Comparison of ENCODE assay signal across 9 mouse cellular contexts in genomic region chr8:107002532-107002931, GRCm38 (mm10). TPM values are rescaled to one million over a fixed set of nuclear protein-coding genes. Genes with fewer than 3 reads are reported as not detected.
A peak's percentile ranks its signal among the peaks of the same experiment; 100 is the strongest.
DNase-seq lines count a peak whose midpoint lies in the region; ATAC-seq and TF ChIP-seq lines count a peak whose summit lies in the region.
"Had no signal": no experiment of that assay in that cellular context is flagged by ENCODE, and none has a peak within 500 bp of the region (broad histone marks: within the 10 kb centered on the region; RNA-seq: fewer than 3 reads in every experiment).

No protein-coding gene starts in this region.

- no peak overlapping the region for H3K4me3 ChIP-seq in E14TG2a.4 (replicated peaks; ENCODE audit: low read length)
- H3K4me3 ChIP-seq in forebrain, embryonic 11.5 days (ENCODE audit: low read depth, low read length) = no peak overlapping the region
- H3K4me3 ChIP-seq in layer of hippocampus, adult 2 months = no peak overlapping the region
- no peak overlapping the region for H3K4me3 ChIP-seq in neural tube, embryonic 15.5 days (replicated peaks)
- no peak overlapping the region for H3K4me3 ChIP-seq in testis, adult 2 months (ENCODE audit: control insufficient read depth, low read depth, low read length)
- H3K4me3 ChIP-seq: heart, embryonic 15.5 days had no signal

- peaks cover 18% of the 10 kb centered on the region for H3K4me1 ChIP-seq in E14TG2a.4 (replicated peaks; ENCODE audit: low read depth, low read length)
- no peaks in the 10 kb centered on the region for H3K4me1 ChIP-seq in forebrain, embryonic 11.5 days (replicated peaks; ENCODE audit: control insufficient read depth, insufficient read depth, low read length)
- no peaks in the 10 kb centered on the region for H3K4me1 ChIP-seq in neural tube, embryonic 15.5 days
- H3K4me1 ChIP-seq in testis, adult 2 months (ENCODE audit: control insufficient read depth, insufficient read depth, low read length) = no peaks in the 10 kb centered on the region

- no peaks in the 10 kb centered on the region for H3K9me3 ChIP-seq in E14TG2a.4 (ENCODE audit: low read length)
- H3K9me3 ChIP-seq in forebrain, embryonic 11.5 days (ENCODE audit: control insufficient read depth, low read length) = no peaks in the 10 kb centered on the region
- no peaks in the 10 kb centered on the region for H3K9me3 ChIP-seq in neural tube, embryonic 15.5 days (replicated peaks)
- H3K9me3 ChIP-seq: heart, embryonic 15.5 days had no signal

- ATAC-seq in forebrain, embryonic 11.5 days (replicated peaks; ENCODE audit: low FRiP score) = no peak; the same call in 1 of the 2 replicates
- peak; percentile 65; the same call in 1 of the 2 replicates for ATAC-seq in neural tube, embryonic 15.5 days (ENCODE audit: low FRiP score)

- WGBS in forebrain, embryonic 11.5 days = 50% methylated on average over 5 of the region's 5 CpGs
- WGBS in neural tube, embryonic 15.5 days = 45% methylated on average over 5 of the region's 5 CpGs

- peak; percentile 69 for DNase-seq in brain, embryonic 18.5 days (ENCODE audit: low read depth, low spot score)
- peak; percentile 90 for DNase-seq in forebrain, embryonic 11.5 days (ENCODE audit: low spot score)
- DNase-seq in heart, postnatal 36 days = peak; percentile 87 to 91
- peak; percentile 87 to 94 for DNase-seq in layer of hippocampus, adult 2 months (ENCODE audit: low spot score in 2 of 2)
- DNase-seq in lung, adult 18-20 months = peak; percentile 85 to 92

- intact Hi-C loops in heart, postnatal 36 days (cut with DNase I) = loop anchor here (1.0 to 10.0 kb wide), 5 partner anchors 75 to 588 kb away; partner anchors contain the start of gene Zfp90

- peaks cover 93% of the 10 kb centered on the region for H3K36me3 ChIP-seq in E14TG2a.4 (ENCODE audit: insufficient read depth, low read length)
- no peaks in the 10 kb centered on the region for H3K36me3 ChIP-seq in forebrain, embryonic 11.5 days (ENCODE audit: control insufficient read depth, insufficient read depth, low read length)
- no peaks in the 10 kb centered on the region; the same call in 1 of the 2 replicates for H3K36me3 ChIP-seq in neural tube, embryonic 15.5 days
- peaks cover 3% of the 10 kb centered on the region for H3K36me3 ChIP-seq in testis, adult 2 months (ENCODE audit: control insufficient read depth, insufficient read depth, low read length)
- H3K36me3 ChIP-seq: heart, embryonic 15.5 days had no signal

- H3K27ac ChIP-seq in forebrain, embryonic 11.5 days (ENCODE audit: low read depth, low read length) = no peak overlapping the region
- peak overlapping the region; percentile 56; the same call in 1 of the 2 replicates for H3K27ac ChIP-seq in layer of hippocampus, adult 2 months
- H3K27ac ChIP-seq in neural tube, embryonic 15.5 days (replicated peaks) = no peak overlapping the region
- no peak overlapping the region for H3K27ac ChIP-seq in testis, adult 2 months (ENCODE audit: control insufficient read depth, insufficient read depth, low read depth, low read length)
- H3K27ac ChIP-seq: heart, embryonic 15.5 days had no signal

- no peak for TF ChIP-seq POLR2A in testis, adult 2 months (IDR thresholded peaks at IDR 0.05; ENCODE audit: control insufficient read depth, low read depth, low read length)

- no peaks in the 10 kb centered on the region for H3K27me3 ChIP-seq in E14TG2a.4 (ENCODE audit: insufficient read depth, low read length)
- H3K27me3 ChIP-seq in forebrain, embryonic 11.5 days (ENCODE audit: control insufficient read depth, insufficient read depth, low read length) = no peaks in the 10 kb centered on the region
- H3K27me3 ChIP-seq in neural tube, embryonic 15.5 days (replicated peaks) = no peaks in the 10 kb centered on the region
- no peaks in the 10 kb centered on the region for H3K27me3 ChIP-seq in testis, adult 2 months (ENCODE audit: control insufficient read depth, insufficient read depth, low read length)
- H3K27me3 ChIP-seq: heart, embryonic 15.5 days had no signal

- TF ChIP-seq CTCF in E14TG2a.4 (conservative IDR thresholded peaks at IDR 0.05; ENCODE audit: low read length) = peak; percentile 86
- TF ChIP-seq CTCF in layer of hippocampus, adult 2 months (conservative IDR thresholded peaks at IDR 0.05) = peak; percentile 100
- peak; percentile 78; the same call in 1 of the 2 replicates for TF ChIP-seq CTCF in testis, adult 2 months (IDR thresholded peaks at IDR 0.05; ENCODE audit: control insufficient read depth, insufficient read depth, insufficient replicate concordance, low read depth, low read length)

- no peak overlapping the region for H3K9ac ChIP-seq in forebrain, embryonic 11.5 days (ENCODE audit: low read length)
- H3K9ac ChIP-seq in neural tube, embryonic 15.5 days (replicated peaks) = no peak overlapping the region
- H3K9ac ChIP-seq: heart, embryonic 15.5 days had no signal

- no peak overlapping the region for H3K4me2 ChIP-seq in forebrain, embryonic 11.5 days (ENCODE audit: low read depth, low read length, severe bottlenecking)
- no peak overlapping the region for H3K4me2 ChIP-seq in neural tube, embryonic 15.5 days
- H3K4me2 ChIP-seq: heart, embryonic 15.5 days had no signal

RNA-seq across cellular contexts. Expression of gene Vps4a, which starts 28.5 kb away (rescaled TPM):
- 84.9 and 85.5 TPM in 2 replicates for polyA plus RNA-seq in forebrain, embryonic 11.5 days (2014; fragmentation: Nextera tagmentation; extraction: Ambion mirVana)
- total RNA-seq in heart, postnatal 36 days (2021) = 10 to 100 TPM; 62.3 to 64.3 TPM
- 100 to 1,000 TPM; 112 to 116 TPM for total RNA-seq in layer of hippocampus, adult 2 months (2021)
- polyA plus RNA-seq in neural tube, embryonic 15.5 days (2015; fragmentation: Nextera tagmentation; extraction: Ambion mirVana) = 135 and 155 TPM in 2 replicates
- polyA plus RNA-seq in testis, adult 2 months (2012; rRNA removed) = 97.0 and 104 TPM in 2 replicates

RNA-seq across cellular contexts. Expression of gene Pdf, which starts 45.9 kb away (rescaled TPM):
- 47.1 and 48.3 TPM in 2 replicates for polyA plus RNA-seq in forebrain, embryonic 11.5 days (2014; fragmentation: Nextera tagmentation; extraction: Ambion mirVana)
- total RNA-seq in heart, postnatal 36 days (2021) = 10 to 100 TPM; 61.9 to 64.7 TPM
- 10 to 100 TPM; 25.2 to 26.1 TPM for total RNA-seq in layer of hippocampus, adult 2 months (2021)
- polyA plus RNA-seq in neural tube, embryonic 15.5 days (2015; fragmentation: Nextera tagmentation; extraction: Ambion mirVana) = 43.5 and 44.1 TPM in 2 replicates
- 1.7 and 1.8 TPM in 2 replicates for polyA plus RNA-seq in testis, adult 2 months (2012; rRNA removed)

RNA-seq across cellular contexts. Expression of gene Cog8, which starts 54.0 kb away (rescaled TPM):
- polyA plus RNA-seq in forebrain, embryonic 11.5 days (2014; fragmentation: Nextera tagmentation; extraction: Ambion mirVana) = 43.3 and 43.8 TPM in 2 replicates
- 10 to 100 TPM; 18.8 to 18.9 TPM for total RNA-seq in heart, postnatal 36 days (2021)
- 10 to 100 TPM; 27.8 to 32.5 TPM for total RNA-seq in layer of hippocampus, adult 2 months (2021)
- polyA plus RNA-seq in neural tube, embryonic 15.5 days (2015; fragmentation: Nextera tagmentation; extraction: Ambion mirVana) = 42.6 and 44.3 TPM in 2 replicates
- polyA plus RNA-seq in testis, adult 2 months (2012; rRNA removed) = 78.6 and 87.1 TPM in 2 replicates

RNA-seq across cellular contexts. Expression of gene Nip7, which starts 54.1 kb away (rescaled TPM):
- 99.7 and 101 TPM in 2 replicates for polyA plus RNA-seq in forebrain, embryonic 11.5 days (2014; fragmentation: Nextera tagmentation; extraction: Ambion mirVana)
- 10 to 100 TPM; 21.3 to 24.8 TPM for total RNA-seq in heart, postnatal 36 days (2021)
- total RNA-seq in layer of hippocampus, adult 2 months (2021) = 10 to 100 TPM; 43.5 to 46.2 TPM
- 59.3 and 72.9 TPM in 2 replicates for polyA plus RNA-seq in neural tube, embryonic 15.5 days (2015; fragmentation: Nextera tagmentation; extraction: Ambion mirVana)
- 32.1 and 37.3 TPM in 2 replicates for polyA plus RNA-seq in testis, adult 2 months (2012; rRNA removed)

Comparison
In these comparisons a context has a peak if more than half of its experiments do, and no peak if none do; other contexts are left out.
1. RNA of gene Pdf, which starts 45.9 kb away (polyA plus RNA-seq): 47.1 to 48.3 TPM in forebrain, embryonic 11.5 days and 43.5 to 44.1 TPM in neural tube, embryonic 15.5 days; 1.7 to 1.8 TPM in testis, adult 2 months; every median in the first group is over 10 times any median in the second.
2. Peak in every context shown above with its lines, with median percentiles within 50 percentile points of each other: CTCF ChIP-seq and DNase-seq.